Mouse (Mus musculus) cerebral cortex, adult 2 months (tissue): ENCODE results near the gene Wrb.

ENCODE experiments used
- WGBS: fragments of 180-500 bp; shearing (Covaris S2); methylation state at CpG from one replicate; pipeline ENCODE4 v1.1.7; 2018; 5-methylcytosine and 5-hydroxymethylcytosine counted together

The Wrb gene

GRCm38 (mm10) chr16:96145110-96145800, at the start of gene Wrb:
TSS of gene Wrb (plus strand) at chr16:96145407.
- WGBS, result under 1% methylated on average over 68 of the region's 68 CpGs

- 90% methylated on average over 5 of the region's 5 CpGs for WGBS
Measured at GRCm38 (mm10) chr16:96095966-96096365, 49.2 kb upstream of the Wrb start.

- 57% methylated on average over 2 of the region's 2 CpGs for WGBS
Measured at GRCm38 (mm10) chr16:96103036-96103435, 42.2 kb upstream of the Wrb start.

GRCm38 (mm10) chr16:96109673-96110072, 35.5 kb upstream of the Wrb start:
- WGBS, result 69% methylated on average over 4 of the region's 4 CpGs

- 76% methylated on average over 5 of the region's 5 CpGs for WGBS
Measured at GRCm38 (mm10) chr16:96110655-96111345, 34.4 kb upstream of the Wrb start.

GRCm38 (mm10) chr16:96112769-96113168, 32.4 kb upstream of the Wrb start:
- 62% methylated on average over 2 of the region's 2 CpGs for WGBS

- WGBS, result 58% methylated on average over 4 of the region's 4 CpGs
Measured at GRCm38 (mm10) chr16:96114729-96115128, 30.5 kb upstream of the Wrb start.

GRCm38 (mm10) chr16:96120022-96120623, 25.1 kb upstream of the Wrb start:
- 77% methylated on average over 4 of the region's 4 CpGs for WGBS

- 7% methylated on average over 19 of the region's 19 CpGs for WGBS
Measured at GRCm38 (mm10) chr16:96126684-96127171, 18.5 kb upstream of the Wrb start.

- WGBS, result 1% methylated on average over 51 of the region's 52 CpGs
Measured at GRCm38 (mm10) chr16:96127288-96127656, 17.9 kb upstream of the Wrb start.

- 1% methylated on average over 71 of the region's 72 CpGs for WGBS
Measured at GRCm38 (mm10) chr16:96127657-96128344, 17.4 kb upstream of the Wrb start, which contains the start of gene Hmgn1. TSS of gene Hmgn1 (minus strand) at chr16:96127729.

- WGBS, result 2% methylated on average over 9 of the region's 9 CpGs
Measured at GRCm38 (mm10) chr16:96128466-96128865, 16.7 kb upstream of the Wrb start.

GRCm38 (mm10) chr16:96144748-96145109, 478 bp upstream of the Wrb start:
- 21% methylated on average over 6 of the region's 6 CpGs for WGBS

- 1% methylated on average over 5 of the region's 5 CpGs for WGBS
Measured at GRCm38 (mm10) chr16:96145814-96146213, 607 bp downstream of the Wrb start.

- WGBS, result 73% methylated on average over 6 of the region's 6 CpGs
Measured at GRCm38 (mm10) chr16:96148834-96149233, 3.6 kb downstream of the Wrb start.

- 82% methylated on average over 9 of the region's 9 CpGs for whole genome bisulfite sequencing
Measured at GRCm38 (mm10) chr16:96149311-96149710, 4.1 kb downstream of the Wrb start.

GRCm38 (mm10) chr16:96150995-96151394, 5.8 kb downstream of the Wrb start:
- 59% methylated on average over 4 of the region's 4 CpGs for WGBS

GRCm38 (mm10) chr16:96151551-96151950, 6.3 kb downstream of the Wrb start:
- WGBS, result 24% methylated on average over 9 of the region's 9 CpGs

GRCm38 (mm10) chr16:96154476-96154875, 9.3 kb downstream of the Wrb start:
- 89% methylated on average over 2 of the region's 2 CpGs for WGBS

- WGBS, result 33% methylated on average over 8 of the region's 8 CpGs
Measured at GRCm38 (mm10) chr16:96156019-96156418, 10.8 kb downstream of the Wrb start.

- WGBS, result 37% methylated on average over 11 of the region's 11 CpGs
Measured at GRCm38 (mm10) chr16:96157171-96157570, 12.0 kb downstream of the Wrb start.

GRCm38 (mm10) chr16:96158511-96159080, 13.4 kb downstream of the Wrb start:
- WGBS, result 75% methylated on average over 12 of the region's 12 CpGs
